Mouse (Mus musculus) cerebellum, postnatal 4 days (tissue): ENCODE data around the gene Serpine3.
"Not testable (repeated sequence)": the region's sequence is repeated elsewhere in the genome, so short reads cannot be mapped to it uniquely, and the experiment has no call there.

Source experiments
- DNase-seq, 2 experiments: peaks; one replicate each; pipeline ENCODE4 v3.0.0; 2022; ENCODE audit warnings: low spot score in 2 of 2, mixed read lengths in 1 of 2

Serpine3 gene

DNA sequence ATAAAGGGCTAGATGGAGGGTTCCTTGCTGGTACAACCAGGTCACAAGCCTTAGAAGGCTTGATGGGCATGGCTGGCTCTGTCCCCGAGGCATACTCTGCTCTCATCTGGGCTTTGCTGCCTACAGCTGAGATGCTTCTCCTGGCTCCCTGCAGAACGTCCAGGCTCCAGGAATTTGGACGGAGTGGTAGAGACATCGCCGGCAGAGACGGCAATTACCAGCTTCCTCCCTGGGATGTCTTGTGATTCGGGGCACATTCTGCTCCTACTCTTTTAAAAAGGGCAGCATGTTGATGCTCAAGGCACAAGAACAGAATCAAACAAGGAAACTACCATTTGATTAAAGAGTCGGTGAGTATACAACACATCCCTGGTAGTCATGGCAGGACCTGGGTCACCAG is at the start of gene Serpine3:
Gene Serpine3, plus strand, starts transcription at position 301 of the 400 bp plus-strand sequence.
- no peak for DNase-seq

DNA sequence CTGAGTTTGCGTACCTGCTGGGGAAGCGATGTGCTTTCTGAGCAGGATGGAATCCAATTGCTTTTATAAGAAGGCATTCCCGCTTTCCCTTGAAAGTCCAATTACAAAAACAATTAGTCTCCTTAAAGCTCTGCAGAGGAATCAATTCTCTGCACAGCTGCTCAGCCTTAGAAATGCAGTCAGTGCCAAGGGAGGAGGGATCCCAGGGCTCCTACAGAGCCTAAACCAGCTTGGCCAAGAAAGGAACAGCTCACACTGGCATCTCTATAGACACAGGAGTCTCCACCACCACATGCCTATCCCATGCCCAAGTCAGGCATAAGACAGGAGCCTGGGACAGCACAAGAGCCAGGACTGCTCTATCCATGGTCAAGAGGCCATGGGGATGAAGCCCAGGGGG is 41.1 kb upstream of the Serpine3 start:
- DNase-seq = no peak

DNA sequence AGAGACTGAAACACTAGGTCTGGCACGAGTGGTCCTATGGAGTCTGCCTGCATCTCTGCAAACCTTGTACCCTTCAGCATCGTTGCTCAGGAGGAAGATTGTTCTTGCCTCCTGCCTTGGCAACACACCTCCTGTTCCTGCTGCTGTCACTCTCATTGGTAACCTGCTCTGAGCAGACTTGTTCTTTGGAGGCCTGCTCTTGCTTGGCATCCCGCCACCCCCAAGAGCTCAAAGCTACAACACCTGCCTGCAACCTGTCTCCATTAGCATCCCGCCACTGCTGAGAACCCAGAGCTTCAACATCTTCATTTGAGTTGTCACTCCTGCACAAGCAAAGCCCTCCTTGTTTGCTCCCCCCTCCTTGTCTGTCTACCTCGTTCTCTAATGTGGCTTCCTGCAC is 35.5 kb upstream of the Serpine3 start:
- DNase-seq = no peak

DNA sequence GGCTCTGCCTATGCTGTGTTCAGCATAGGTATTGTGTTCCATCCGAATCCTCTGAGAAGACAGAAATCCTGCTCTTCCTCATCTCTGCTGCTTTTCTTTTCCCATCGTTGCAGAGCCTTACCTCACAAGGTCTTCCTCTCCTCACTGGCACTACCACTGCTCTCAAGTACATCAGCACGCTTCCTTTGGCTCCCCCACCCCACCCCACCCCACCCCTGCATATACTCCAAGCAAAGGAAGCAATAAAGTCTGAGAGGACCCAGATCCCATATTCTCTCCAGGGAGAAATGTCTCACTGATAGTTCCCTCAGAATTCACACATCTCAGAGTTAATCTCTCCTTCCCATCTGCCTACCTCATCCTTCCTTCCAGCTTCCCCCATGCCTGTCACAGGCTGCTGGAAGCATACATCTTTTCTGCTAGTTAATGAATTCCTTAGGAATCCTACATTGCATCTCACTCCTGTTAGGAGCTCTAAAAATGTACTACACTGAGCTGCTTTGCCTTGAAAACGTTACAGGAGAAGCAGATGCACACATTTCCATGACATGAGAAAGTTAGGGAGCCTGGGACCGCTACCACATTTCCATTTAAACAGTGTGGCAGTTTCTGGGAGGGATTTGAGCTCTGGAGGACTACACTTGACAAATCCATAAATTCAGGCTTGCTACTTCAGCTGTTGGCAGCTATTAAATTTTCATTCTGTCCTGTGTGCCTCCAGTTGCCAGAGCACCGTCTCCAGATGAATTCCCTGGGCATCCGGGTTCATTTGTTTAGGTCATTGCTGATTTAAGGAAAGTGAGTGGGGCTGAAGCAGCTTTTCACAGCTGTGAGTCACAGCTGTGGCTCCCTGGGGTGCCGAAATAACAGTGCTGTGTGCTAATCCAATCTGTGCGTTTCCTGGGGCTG is 25.8 kb upstream of the Serpine3 start:
- DNase-seq = no peak

DNA sequence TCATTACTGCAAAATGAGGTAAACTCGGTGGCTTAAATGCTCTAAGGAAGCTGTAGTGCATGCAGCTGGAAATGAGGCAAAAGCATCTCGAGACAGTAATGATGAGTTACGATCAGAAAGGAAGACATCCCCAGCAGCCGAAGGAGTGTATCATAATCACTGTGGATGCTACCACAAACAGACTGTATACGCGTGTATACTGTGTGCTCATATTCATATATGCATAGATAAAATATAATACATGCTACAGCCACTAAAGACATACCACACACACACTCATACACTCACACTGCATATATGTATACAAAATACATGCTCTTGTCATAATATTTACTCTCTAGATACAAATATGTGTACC is 25.1 kb upstream of the Serpine3 start:
- DNase-seq = no peak

DNA sequence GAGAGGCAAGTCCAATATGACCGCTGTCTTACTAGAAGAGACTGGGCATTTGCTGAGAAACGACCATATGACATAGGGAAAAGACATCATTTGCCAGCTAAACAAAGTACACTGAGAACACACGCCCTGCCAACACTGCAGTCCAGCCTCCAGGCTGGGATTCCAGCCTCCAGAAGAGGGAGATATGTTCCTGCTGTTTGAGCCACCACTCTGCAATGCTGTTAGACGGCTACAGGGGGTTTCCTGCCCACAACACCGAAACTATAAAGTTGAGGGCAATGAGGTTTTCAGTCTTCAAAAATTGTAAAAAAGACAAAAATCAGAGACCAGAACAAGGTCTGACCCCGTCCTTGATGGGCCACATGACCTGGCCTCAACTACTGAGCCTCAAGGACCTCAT is 24.4 kb upstream of the Serpine3 start:
- DNase-seq = no peak

DNA sequence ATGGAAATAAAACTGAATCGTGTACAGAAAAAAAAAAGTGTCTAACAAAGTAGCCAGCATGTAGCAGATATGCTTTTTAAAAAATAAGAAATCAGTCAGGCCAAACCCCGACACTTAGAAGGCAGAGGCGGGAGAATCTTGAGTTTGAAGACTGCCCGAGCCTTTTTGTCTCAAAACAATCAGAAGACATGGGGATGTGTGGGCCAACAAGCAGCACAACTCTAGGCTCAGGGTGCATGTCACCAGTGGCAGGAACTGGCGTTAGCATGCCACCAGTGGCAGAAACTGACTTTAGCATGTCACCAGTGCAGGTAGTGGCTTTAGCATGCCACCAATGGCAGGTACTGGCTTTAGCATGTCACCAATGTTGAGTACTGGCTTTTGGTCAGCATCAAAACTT is 23.9 kb upstream of the Serpine3 start:
- DNase-seq = no peak

DNA sequence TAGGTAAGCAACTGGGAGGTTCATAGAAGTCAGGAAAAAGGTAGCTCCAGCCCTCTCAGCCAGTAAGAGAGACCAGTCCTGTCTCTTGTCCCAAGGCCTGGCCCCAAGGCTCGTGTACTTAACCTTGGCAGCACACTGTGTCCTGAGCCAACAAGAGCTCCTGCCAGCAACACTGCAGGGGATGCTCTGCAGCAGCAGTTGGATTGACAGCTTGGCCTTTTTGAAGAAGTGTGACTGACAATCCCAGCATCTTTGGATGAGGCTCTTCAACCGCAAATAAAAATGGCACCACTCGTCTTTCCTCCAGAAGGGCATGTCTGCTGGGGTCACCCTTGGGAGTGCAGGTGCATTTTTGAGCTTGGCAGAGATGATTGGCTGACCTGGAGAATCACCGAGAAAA is 23.1 kb upstream of the Serpine3 start:
- no peak for DNase-seq

DNA sequence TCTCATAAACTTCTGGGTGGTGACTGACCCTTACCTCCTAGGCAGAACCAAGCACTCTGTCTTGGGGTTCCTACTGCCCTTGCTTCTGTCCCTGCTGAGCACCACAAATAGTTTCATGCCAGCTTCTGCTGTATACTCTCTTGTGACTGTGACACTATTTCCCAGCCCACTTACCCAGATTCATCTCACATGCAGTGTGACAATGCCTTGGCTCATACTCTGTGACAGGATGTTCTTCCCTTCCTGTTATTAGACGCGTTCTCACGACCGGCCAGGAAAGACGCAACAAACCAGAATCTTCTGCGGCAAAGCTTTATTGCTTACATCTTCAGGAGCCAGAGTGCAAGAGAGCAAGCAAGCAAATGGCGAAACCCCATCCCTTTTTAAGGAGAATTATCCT is 21.1 kb upstream of the Serpine3 start:
- DNase-seq = not testable (repeated sequence)

DNA sequence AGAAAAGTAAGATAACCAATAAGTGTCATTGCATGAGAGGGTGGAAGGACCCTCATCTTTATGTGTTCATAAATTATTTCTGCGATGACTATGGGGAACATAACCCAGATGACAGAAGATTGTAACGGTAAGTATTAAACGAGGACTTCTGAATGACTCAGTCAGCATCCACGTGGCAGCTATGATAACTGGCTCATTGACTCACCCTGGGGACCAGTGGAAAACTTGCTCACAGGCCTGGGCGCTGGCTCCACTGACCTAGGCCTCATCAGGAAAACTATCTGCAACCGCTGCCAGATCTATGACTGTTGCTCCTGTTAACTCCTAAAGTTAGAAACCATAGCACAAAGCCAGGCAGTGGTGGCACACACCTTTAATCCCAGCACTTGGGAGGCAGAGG is 15.1 kb upstream of the Serpine3 start:
- DNase-seq = no peak

DNA sequence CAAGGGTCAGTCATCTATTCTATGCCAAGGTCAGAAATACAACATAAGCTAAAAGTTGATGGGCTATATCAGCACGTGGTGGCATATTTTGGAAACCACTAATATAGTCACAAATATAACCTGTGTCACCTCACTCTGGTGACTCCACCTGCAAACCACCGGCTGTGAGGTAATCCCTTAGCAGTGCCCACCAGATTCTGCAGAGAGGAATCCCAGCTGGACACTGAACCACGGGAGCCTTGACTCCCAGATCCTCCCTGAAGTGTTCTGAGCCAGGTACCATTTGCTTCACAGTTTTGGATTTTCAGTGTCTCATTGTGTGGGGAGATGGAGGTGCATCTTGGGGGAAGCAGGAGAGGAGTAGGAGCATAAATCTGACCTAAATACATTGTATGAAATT is 13.1 kb upstream of the Serpine3 start:
- no peak for DNase-seq

DNA sequence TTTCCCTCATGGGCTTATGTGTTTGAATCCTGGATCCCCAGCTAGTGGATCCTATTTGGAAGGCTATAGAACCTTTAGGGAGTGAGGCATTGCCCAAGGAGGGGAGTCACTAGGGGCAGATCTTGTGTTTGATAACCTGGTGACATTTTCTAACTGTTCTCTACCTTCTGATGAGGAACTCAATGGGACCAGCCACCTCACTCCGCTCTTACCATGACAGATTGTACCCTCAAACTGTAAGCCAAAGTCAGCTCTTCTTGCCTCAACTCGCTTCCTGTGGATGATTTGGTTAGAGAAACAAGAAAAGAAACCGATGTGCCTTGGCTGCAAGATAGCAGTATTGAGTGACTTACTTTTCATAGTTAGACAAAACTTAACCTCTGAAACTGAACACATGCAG is 11.7 kb upstream of the Serpine3 start:
- DNase-seq = no peak

DNA sequence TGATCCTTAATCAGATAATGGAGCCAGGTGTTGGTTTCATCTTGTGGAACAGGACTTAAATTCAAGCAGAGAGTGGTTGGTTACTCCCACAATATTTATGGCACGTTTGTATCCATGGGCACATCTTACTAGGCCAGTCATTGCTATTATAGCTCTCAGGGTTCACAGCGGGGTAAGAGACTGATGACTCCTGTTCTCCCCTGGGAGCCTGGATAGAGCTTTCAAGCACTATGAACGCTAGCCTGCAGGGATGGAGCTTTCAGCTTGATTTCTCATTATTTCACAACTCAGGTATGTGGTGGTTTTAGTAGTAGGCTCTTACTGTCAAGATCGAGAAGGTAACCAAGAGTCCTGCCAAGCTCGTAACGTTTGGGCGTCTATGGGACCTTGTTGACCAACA is 7.5 kb upstream of the Serpine3 start:
- DNase-seq = no peak

DNA sequence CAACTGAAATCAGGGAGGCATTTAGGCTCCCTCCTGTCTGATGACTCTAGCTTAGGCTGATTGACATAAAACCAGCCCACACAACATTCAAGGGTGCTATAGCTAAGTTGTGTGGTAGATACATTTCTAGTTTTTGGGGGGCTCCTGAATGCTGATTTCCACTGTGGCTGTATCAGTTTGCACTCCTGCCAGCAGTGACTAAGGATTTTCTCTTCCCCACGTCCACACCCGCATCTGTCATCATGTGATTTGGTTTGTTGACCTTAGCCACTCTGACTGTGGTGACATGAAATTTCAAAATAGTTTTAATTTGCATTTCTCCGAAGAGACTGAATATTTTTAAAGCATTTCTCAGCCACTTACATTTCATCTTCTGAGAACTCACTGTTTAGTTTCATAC is 6.0 kb upstream of the Serpine3 start:
- DNase-seq = no peak

DNA sequence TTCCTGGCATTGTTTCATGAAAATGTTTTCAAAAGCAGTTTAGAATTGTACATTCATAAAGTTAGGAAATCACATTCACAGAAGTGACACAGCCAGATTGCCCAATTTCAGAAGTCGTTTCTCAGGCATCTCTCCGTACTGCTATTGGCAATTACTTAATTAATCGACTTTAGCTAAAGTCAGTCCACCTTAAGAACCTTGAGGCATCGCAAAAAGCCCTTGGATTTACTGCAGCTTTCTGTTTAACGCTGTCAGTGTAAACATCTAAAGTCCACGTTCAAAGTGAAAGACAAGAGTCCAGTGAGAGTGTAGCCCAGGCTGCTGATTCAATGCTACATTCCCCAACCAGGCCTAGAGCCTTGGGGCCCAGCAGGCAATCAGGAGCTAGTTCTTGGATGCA is 1.1 kb upstream of the Serpine3 start:
- no peak for DNase-seq

DNA sequence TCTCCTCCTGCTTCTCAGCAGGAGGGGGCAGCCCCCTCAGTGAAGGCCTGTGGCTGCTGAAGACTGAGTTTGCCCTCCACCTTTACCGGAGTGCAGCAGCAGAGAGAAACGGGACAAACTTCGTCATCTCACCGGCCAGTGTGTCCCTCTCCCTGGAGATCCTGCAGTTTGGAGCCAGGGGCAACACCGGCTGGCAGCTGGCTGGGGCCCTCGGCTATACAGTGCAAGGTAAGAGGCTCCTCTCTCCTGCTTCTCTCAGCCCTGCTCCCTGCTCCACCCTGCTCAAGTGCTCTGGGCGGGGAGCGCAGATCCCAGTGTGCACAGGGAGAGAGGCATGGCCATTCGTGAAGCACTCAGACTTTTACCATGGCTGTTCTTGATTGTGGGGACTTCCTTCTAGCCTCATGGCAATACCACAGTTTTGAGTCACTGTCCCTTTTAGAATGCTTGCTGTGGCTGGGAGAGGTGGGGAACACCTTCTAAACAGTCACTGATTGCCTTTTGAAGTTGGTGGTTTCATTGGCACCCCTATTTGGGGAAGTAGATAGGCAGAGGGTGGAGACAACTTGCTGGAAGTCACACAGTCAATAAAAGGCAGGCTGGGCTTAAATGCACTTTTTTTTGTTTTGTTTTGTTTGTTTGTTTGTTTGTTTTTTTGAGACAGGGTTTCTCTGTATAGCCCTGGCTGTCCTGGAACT is 1.7 kb downstream of the Serpine3 start:
- no peak for DNase-seq

DNA sequence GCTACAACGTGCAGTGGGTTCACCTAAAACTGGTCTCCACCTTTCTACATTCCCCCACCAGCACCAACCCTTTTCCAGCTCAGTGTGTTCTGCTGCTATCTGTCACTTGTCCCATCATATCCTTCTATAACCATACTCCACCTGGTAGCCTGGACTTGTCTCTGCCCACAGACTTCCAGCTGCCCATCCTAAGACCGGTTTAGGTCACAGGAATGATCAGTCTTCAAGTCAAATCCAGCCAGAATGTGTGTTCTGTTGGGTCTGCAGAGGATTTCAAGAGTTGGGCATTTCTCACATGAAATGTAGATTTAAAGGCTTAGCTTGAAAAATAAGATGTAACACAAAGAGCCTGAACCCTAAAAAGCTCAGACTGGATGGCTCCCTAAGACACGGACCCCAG is 10.2 kb downstream of the Serpine3 start:
- DNase-seq = no peak

DNA sequence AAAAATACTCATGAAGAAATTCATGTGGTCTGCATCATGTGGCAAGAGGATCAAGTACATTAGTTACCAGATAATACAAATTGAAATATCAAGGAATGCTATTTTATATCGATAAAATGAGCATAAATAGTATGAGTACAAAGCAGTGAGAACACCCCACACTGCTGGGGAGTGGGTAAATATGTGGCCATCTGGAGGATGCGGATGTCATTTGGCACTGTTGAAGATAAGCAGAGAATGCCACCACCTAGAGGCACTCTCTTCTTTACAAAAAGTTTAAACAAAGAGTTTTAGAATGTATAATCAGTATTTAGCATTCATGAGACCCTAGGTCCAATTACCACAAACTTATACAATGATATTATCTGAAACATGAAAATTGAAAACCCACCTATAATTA is 54.7 kb downstream of the Serpine3 start:
- DNase-seq = no peak

DNA sequence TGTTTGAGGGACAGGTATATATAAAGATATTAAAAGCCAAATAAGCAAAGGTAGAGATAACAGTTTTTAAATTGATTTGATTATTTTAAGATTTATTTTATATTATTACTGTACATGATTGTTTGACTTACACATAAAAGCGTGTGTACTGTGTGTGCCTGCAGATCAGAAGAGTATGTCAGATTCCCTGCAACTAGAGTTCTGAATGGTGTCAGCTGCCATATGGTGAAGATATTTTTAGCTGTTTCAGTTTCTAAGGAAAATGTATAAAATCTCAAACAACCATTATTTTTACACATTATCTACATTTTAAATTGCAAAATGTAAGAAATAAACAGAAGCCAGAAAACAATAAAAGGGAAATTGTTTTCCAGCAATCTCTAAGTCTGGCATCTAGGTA is 58.2 kb downstream of the Serpine3 start:
- no peak for DNase-seq

DNA sequence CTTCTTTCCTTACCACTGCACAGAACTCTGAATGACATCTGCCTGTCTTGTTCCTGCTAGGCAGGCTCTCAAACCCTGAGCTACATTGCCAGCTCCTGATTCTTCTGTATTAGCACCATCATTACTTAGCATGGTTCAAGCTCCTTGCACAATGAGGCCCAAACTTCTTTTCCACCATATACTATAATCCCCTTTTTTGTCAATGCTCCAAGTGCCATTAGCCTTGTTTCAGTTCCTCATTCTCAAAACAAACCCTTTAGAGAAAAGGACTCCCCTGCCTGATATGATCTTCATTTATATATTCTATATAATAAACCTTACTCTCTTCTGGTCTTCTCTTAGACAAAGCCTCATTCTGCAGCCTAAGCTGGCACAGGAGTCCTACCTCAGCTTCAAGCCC is 61.1 kb downstream of the Serpine3 start:
- DNase-seq = no peak

DNA sequence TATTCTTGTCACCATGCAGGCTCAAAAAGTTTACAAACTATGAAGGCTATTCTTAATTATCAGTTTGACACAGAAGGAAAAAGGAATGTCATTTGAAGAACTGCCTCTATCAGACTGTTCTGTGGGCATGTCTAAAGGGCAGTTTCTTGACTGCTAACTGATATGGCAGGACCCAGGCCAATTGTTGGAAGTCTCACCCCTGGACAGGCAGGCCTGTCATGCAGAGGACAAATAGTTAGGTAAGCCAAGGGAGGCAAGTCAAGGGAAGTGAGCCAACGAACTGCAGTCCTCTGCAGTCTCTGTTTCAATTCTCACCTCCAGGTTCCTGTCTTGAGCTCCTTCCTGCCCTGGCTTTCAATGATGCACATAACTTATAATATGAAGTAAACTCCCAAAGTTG is 68.4 kb downstream of the Serpine3 start:
- DNase-seq = no peak

DNA sequence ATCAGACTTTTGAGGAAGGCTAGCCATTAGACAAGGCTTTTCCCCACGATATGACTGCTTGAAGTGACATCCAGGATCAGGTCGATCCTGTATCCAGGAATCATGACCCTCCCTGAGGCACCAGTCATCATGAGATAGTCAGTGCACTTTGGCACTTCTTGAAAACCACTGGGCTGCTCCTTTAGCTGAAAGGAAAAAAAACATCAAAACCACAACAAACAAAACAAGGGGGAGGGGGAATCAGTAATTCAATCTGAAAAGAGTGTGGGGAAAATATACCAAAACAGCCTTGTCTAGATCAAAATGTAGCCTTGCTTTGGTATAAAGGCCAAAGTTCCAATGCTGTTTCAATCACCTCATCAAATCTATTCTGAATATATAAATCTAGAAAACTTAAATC is 70.2 kb downstream of the Serpine3 start:
- no peak for DNase-seq

DNA sequence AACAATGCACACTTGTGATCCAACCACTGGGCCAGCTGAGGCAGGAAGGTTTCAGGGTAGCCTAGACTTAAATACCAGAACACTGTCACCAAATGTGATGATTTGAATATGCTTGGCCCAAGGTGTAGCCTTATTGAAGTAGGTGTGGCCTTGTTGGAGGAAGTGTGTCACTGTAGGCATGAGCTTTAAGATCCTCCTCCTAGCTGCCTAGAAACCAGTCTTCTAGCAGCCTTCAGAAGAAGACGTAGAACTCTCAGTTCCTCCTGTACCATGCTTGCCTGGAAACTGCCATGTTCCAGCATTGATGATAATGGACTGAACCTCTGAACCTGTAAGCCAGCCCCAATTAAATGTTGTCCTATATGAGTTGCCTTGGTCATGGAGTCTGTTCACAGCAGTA is 72.2 kb downstream of the Serpine3 start:
- DNase-seq = no peak
